Mouse (Mus musculus) gastrocnemius, postnatal 4 days (tissue): Measurements from ENCODE around the gene Desi1. TPM values are rescaled to one million over a fixed set of nuclear protein-coding genes. Genes with fewer than 3 reads are reported as not detected.

Experiments
- DNase-seq, 2 experiments: peaks; one replicate each; pipeline ENCODE4 v3.0.0; 2021 to 2022; ENCODE audit warnings: low spot score in 2 of 2, mixed read lengths in 2 of 2
- long read RNA-seq, 2 experiments: library from polyadenylated mRNA; stranded (forward); transcript quantifications; one replicate each; pipeline ENCODE4 v2.0.0; 2021
- total RNA-seq, 2 experiments: library from RNA; stranded (reverse); gene quantifications; 2 replicates each; pipeline ENCODE4 v1.2.3; 2021

Desi1 gene
- total RNA-seq = 10 to 100 TPM; 21.9 to 23.9 TPM
- long read RNA-seq, experiment 1, transcript Desi1-206 (6 exons, 2,934 nt) = major isoform, 7 of 18 reads
- long read RNA-seq, experiment 1, partial matches to known transcripts = 0 of 18 reads
- long read RNA-seq, experiment 1, other reads (novel, unspliced or antisense) = 10 of 18 reads
- long read RNA-seq, experiment 2, transcript Desi1-206 (6 exons, 2,934 nt) = major isoform, 26 of 35 reads
- long read RNA-seq, experiment 2, partial matches to known transcripts = 0 of 35 reads
- long read RNA-seq, experiment 2, other reads (novel, unspliced or antisense) = 8 of 35 reads

GRCm38 (mm10) chr15:82033762-82034161, at the start of gene Desi1:
Gene Desi1 (minus strand): TSS chr15:82033862.
- no peak for DNase-seq

GRCm38 (mm10) chr15:82081161-82081560, 47.5 kb upstream of the Desi1 start:
- DNase-seq = no peak

GRCm38 (mm10) chr15:82079883-82080282, 46.2 kb upstream of the Desi1 start:
- DNase-seq = no peak

- no peak for DNase-seq
Observed at GRCm38 (mm10) chr15:82073490-82073889, 39.8 kb upstream of the Desi1 start.

GRCm38 (mm10) chr15:82071816-82072469, 38.3 kb upstream of the Desi1 start:
- no peak for DNase-seq

GRCm38 (mm10) chr15:82069898-82070297, 36.2 kb upstream of the Desi1 start, which contains the start of gene Mei1:
Gene Mei1 (plus strand): TSS chr15:82069996.
- no peak for DNase-seq

- peak; percentile 60 to 72 for DNase-seq
Observed at GRCm38 (mm10) chr15:82065511-82065910, 31.8 kb upstream of the Desi1 start.

GRCm38 (mm10) chr15:82063909-82064308, 30.2 kb upstream of the Desi1 start:
- DNase-seq = no peak

GRCm38 (mm10) chr15:82058719-82059201, 25.1 kb upstream of the Desi1 start, which contains the start of gene 4930407I10Rik:
Gene 4930407I10Rik (plus strand): TSS chr15:82059151.
- no peak for DNase-seq

- no peak for DNase-seq
Observed at GRCm38 (mm10) chr15:82052544-82052943, 18.9 kb upstream of the Desi1 start.

GRCm38 (mm10) chr15:82047080-82047883, 13.6 kb upstream of the Desi1 start, which contains the start of gene Snu13:
Gene Snu13 (minus strand): TSS chr15:82047598.
- peak; percentile 82 to 93 for DNase-seq

GRCm38 (mm10) chr15:82046246-82046891, 12.7 kb upstream of the Desi1 start:
- no peak for DNase-seq

GRCm38 (mm10) chr15:82044166-82044784, 10.6 kb upstream of the Desi1 start:
- DNase-seq = no peak

GRCm38 (mm10) chr15:82040650-82041049, 7.0 kb upstream of the Desi1 start:
- DNase-seq = no peak

GRCm38 (mm10) chr15:82035904-82036689, 2.4 kb upstream of the Desi1 start:
- DNase-seq = no peak

GRCm38 (mm10) chr15:82032386-82032785, 1.3 kb downstream of the Desi1 start:
- DNase-seq = no peak

GRCm38 (mm10) chr15:82027726-82028125, 5.9 kb downstream of the Desi1 start:
- DNase-seq = no peak

GRCm38 (mm10) chr15:82027276-82027675, 6.4 kb downstream of the Desi1 start:
- DNase-seq = no peak

GRCm38 (mm10) chr15:82023965-82024635, 9.6 kb downstream of the Desi1 start:
- no peak for DNase-seq
